Mouse (Mus musculus) cerebellum, postnatal 10 days (tissue): ENCODE data around the gene Snx8.

Experiments
- DNase-seq, 2 experiments: peaks; one replicate each; pipeline ENCODE4 v3.0.0; 2021; ENCODE audit warnings: mixed read lengths in 2 of 2

Gene Snx8

DNA sequence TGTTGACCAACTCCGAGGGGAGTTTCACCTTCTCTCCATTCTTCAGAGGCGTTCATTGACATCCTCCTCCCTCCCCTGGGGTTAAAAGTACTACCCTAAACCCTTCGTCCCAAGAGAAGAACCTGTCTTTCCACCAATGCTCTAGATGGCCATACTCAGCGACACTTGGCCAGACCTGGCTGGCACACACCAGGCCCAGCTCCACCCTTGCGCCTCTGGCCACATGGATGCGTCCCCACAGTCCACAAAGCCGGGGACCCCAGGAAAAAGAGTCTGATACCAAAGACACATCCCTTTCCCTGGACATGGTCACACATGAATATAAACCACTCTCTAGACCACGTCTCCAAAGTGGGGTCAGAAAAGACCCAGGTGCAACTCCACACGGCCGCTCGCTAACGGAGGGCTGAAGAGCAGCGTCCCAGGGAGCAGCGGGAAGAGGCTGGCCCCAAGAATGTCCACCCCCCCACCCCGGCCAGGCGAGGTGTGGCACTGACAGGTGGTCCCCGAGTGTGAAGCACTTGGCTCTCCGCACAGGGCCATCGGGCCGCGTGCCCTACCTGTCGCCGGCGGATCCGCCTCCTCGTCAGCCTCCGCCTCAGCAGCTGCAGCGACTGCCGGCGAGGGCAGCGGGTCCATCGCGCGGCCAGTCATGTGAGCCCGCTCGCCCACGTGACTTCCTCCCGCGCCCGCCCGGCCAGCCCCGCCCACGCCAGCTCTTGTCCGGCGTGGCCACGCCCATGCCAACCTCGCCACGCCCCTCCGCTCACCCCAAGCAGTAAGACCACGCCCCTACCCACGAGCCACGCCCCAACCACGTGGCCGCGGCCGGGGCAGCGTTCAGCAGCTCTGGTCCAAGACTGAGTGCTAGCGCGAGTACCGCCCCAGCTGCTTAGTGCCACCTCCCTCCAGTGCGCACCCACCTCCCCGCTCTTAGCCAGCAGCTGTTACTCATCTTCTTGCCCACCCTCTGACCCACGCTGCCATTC, at the start of gene Snx8:
Gene Snx8 (minus strand): TSS at position 675 of the 989 bp plus-strand sequence.
- DNase-seq = peak; percentile 97 to 98

DNA sequence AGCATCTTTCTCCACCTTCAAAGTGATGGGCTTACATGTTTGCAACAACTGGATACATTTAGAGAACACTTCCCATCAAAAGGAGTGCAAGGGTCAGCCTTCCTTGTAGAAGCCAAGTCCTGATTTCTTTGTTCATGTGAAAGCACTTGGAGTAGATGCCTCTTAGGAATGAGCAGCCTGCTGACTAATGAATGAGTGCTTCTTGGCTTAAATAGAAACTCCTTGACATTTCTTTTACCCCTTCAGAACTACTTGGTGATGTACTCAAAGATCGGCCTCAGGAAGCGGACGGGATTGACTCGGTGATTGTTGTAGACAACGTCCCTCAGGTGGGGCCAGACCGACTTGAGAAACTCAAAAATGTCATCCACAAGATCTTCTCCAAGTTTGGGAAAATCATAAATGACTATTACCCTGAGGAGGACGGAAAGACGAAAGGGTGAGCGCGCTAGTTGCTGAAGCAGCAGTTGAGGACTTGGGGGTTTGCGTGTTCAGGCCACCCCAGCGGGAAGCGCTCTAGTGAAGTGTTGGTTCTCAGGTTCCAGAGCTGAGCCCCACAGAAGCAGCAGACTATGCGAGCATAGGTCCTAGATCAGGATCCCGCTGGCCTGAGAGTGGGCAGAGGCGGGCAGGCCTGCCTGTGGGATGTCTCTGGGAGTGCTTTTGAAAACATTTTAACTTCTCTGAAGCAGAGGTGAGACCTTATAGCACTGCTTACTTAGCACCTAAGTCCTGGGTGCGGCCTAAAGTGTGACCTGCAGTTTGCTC, 36.1 kb upstream of the Snx8 start:
- DNase-seq = no peak

DNA sequence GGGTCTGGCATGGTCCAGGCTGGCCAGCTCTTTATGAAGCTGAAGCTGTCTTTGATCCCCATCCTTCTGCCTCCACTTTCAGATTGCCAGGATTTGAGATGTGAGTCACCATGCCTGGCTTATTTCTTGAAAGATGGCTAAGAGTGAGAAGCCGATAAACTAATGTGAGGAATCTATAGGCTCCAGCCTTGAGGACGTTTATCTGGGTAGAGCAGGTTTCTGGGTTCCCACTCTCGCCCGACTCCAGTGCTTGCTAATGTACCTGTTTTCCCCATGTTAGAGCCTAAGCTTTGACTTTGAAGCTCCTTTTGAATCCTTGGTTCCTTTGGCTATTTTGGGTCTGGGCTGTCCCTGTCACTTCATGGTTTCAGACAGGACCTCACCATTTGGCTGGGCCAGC, 31.6 kb upstream of the Snx8 start:
- no peak for DNase-seq

DNA sequence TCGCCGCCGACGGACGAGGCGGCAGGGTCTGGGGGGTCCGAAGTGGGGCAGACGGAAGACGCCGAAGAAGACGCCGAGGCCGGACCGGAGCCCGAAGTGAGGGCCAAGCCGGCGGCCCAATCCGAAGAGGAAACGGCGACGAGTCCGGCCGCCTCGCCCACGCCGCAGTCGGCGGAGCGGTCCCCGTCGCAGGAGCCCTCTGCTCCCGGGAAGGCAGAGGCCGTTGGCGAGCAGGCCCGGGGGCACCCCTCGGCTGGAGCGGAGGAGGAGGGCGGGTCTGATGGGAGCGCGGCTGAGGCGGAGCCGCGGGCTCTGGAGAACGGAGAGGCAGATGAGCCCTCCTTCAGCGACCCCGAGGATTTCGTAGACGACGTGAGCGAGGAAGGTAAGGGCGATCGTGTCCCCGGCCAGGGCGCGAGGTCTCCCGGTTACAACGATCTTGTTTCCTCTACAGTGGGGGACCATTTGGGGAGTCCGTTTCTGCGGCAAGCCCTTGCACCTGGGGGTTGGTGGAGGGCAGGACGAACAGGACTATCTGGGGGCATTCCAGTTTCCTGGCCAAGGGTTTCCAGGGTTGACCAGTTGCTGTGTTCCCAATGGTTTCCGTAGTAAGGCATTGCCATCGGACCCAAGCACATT, 30.5 kb upstream of the Snx8 start:
- DNase-seq = no peak

DNA sequence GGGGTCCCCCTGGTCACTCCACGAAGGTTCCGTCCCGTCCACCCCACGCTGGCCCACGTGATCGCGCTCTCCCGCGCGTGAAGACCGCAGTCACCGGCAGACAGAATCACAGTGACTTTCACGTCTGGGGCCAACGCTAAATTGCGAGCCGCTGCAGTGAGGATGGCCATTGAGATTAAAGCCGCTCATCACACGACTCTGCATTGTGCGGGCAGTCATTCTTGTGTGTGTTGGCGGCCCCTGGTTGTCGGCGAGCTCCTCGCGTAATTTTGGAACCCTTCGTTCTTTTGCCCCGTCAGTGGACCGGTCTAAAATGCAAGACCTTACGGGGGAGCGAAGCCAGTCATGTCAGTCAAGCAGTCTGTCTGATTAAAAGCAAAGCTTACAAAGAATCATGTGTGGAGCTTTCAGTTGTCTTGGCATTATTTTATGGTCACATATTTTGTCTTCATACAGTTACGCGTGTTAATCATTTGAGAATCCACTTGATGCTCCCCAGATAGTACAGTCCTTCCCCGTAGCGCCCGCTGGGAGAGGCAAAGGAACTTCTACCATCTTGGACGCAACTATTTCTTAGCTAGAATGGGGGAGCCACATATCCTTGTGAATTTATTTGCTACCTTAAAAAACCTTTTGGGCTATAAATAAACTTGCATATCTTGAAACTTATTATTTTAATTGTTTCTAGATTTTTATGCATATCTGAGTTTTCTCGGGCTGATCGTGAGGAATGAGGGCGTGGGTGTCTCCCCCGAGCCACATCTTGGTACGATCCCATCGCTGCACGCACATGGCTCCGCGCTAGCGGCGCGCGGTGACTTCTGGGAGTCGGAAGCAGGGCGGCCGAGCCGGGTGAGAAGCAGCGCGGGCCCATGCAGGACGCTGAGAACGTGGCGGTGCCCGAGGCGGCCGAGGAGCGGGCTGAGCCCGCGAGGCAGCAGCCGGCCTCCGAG, 29.7 kb upstream of the Snx8 start, which contains the start of gene Eif3b:
Gene Eif3b (plus strand): TSS at position 840 of the 953 bp plus-strand sequence.
- DNase-seq = peak; percentile 92 to 94

DNA sequence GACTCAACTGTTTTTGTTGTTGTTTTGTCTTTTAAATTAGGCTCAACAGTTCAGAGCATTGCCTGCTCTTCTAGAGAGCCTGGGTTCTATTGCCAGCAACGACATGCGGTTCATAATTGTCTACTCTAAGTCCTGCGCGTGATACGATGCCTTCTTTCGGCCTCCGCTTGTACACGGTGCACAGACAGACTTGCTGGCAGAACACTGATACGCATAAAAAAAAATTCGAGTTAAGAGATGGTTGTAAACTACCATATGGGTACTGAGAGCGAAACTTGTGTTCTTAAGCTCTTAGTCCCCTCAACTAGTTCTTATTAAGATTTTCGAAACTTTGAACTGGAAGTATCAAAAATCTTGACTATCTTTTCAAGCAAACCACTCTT, 29.0 kb upstream of the Snx8 start:
- peak in 1 of 2 experiments; percentile 22 for DNase-seq

DNA sequence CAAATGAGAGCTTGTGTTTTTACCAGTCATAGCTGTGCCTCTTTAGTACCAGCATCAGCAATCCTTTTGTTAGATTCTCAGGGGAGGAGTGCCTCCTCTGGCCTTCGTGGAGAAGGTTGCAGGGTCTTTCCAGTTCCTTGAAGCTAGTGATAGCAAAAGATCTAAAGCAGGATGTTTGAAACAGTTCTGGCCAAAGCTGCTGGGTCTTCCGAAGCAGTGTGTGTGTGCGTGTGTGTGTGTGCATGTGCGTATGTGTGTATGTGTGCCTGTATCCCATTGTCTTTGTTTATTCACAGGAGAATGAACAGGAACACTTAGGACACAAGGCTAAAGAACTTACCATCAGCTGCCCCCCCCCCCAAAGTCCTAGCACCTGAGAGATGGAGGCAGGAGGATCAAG, 25.6 kb upstream of the Snx8 start:
- DNase-seq = no peak

DNA sequence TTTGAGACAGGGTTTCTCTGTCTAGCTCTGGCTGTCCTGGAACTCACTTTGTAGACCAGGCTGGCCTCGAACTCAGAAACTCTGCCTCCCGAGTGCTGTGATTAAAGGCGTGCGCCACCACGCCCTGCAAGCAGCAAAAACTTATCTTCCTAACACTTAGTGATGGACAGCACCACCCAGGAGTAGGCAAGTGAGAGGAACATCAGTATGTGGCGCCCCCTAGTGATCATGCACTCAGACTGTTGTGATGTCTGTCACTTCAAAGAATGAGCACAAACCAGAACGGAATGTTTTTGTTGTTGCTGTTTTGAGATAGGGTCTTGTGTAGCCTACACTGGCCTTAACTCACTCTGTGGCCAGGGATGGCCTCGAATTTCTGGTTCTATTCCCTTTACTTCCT, 22.3 kb upstream of the Snx8 start:
- peak; percentile 72 to 76 for DNase-seq

DNA sequence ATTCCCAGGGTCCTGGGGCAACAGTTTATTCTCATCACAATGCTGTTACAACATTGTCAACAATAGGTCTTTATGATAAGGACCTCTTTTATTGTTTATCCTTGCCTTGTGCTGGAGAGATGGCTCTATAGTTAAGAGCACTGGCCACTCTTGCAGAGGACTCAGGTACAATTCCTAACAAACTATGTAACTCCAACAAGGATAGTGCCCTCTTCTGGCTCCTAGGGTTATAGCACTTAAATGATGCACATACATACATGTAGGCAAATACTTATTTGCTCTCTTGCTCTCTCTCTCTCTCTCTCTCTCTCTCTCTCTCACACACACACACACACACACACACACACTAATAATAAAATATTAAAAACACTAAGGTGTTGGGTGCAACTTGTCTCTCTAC, 19.7 kb upstream of the Snx8 start:
- DNase-seq = no peak

DNA sequence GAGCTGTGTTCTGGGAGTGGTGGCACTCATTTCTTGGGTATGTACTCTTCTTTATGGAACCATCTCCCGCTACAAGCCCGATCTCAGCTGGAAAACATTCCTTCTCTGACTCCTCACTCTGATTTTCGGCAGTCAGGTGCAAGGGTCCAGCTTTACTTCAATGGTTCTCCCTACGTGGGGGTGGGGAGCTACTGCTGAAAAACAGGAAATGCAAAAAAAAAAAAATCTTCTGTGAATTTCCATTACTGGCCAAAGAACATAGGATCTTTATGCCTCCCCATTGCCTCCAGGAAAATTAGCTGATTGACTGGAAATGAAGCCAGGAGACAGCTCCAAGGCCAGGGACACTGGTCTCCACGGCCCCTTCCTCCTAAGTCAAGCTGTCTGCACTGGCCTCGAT, 17.6 kb upstream of the Snx8 start:
- peak in 1 of 2 experiments; percentile 18 for DNase-seq

DNA sequence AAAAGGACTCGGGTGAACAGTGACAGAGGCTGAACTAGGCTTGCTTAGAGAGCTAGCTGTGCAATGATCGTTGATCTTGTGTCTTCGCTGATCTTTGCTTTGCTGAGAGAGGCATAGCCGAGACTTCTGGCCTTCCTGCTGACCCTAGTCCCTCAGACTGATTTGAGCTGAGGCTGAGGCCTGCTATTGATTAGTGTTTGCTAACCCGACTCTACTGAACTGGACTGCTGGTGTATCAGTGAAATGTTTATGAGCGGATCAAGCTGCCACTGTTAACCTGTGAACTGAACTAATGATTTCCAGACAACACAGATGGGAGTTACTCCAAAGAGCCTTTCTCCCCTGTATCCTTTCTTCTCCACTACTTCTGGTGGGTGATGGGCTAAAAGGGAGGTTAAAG, 16.1 kb upstream of the Snx8 start:
- DNase-seq = no peak

DNA sequence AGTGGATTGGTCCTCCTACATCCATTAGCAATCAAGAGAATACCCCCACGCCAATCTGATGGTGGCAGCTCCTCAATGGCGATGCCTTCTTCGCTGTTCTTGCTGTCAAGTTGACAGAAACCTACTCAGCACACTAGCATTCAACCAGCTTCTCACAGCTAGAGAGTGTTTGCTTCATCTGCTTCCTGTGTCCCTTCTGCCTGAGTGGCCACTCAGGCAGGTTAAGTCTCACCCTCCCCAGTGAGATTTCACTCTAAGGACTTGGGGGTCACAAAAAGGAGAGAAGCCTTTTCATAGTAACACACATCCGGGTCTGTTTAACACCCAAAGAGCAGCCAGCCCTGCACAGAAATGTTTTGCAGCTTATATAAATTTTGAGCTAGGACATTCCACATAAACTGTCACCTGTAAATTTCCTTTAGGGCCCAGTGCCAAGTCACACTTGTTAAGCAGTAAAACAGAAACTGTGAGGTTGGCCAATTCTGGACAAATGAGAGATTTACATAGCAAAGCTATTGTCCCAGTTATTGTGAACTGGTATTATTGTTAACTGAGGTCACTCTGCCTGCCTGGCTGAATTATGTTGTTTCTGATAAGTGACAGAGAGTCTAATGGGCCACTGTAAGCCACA, 13.7 kb upstream of the Snx8 start:
- no peak for DNase-seq

DNA sequence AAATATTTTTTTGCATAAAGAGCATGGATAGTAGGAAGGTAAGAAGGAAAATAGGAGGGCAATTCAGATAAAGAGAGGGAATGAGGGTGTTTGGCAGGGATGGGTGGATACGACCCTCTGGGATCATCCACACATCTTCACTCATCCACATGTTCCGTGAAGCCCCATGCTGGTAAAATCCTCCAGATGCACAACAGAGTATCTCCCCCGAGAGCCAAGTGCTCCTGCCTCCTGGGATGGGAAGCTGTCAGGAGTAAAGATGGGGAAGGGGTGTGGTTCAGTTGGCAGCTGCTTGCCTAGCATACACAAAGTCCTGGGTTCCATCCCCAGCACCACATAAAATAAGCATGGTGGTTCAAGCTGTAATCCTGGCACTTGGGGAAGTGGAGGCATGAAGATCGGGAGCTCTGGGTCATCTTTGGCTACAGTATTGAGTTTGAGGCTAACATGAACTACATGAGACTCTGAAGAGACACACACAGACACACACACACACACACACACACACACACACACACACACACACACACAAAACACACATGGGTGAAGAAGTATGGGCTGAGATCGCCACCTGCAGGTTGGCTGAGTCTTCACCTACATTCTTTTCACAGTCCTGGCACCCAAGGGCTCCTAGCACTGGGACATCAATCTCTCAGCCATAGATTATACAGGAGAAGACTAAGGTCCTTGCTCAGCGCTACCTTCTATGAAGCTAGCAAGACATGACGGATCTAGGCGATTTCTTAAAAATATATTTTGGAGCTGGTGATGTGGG, 7.3 kb upstream of the Snx8 start:
- peak in 1 of 2 experiments; percentile 32 for DNase-seq

DNA sequence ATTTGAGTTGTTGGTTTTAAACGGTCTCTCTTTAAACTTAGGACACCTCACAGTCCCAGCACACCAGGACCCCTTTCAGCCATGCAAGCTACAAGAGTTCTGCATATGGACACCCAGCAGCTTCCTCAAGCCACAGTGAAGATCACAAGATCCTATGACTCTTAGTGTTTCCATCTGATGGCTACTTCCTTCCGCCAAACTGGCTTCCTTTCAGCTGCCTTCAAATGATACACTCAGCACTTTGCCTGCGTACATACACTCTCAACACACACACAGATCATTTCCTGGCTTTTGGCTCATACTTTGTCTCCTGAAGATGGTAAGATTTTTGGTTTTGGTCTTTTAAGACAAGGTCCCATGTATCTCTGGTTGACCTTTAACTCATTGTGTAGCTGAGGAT, 3.6 kb upstream of the Snx8 start:
- no peak for DNase-seq

DNA sequence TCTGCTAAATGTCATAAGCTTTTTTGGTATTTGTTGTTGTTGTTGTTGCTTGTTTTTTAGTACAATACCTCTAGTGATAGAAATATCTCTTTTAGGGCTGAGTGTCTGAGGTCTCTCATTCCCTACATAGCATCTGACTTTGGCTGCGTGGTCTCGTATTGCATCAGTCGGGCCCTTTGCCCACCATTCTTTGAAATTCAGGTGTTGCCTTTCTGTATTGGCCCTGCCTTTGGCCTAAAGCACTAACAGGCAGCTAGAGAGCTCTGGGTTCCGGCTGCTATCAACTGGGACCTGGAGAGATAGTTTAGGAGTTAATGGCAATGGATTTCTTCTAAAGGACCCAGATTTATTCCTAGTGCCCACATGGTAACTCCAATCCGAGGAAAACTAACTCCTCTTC, 2.9 kb upstream of the Snx8 start:
- DNase-seq = no peak

DNA sequence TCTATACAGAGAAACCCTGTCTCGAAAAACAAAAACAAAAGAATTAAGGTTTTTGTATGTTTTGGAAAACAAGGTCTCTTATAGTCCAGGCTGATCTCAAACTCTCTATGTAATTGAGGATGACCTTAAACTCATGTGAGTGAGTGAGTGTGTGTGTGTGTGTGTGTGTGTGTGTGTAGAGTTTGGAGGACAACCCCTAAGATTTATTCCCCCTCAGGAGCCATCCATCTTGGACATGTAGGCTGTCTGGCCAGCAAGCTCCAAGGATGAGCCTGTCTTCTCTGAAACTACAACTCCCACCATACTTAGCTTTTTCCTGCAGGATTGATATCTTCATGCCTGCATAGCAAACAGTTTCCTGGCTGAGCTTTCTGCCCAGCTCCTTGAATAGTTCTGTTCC, 2.4 kb upstream of the Snx8 start:
- DNase-seq = no peak

DNA sequence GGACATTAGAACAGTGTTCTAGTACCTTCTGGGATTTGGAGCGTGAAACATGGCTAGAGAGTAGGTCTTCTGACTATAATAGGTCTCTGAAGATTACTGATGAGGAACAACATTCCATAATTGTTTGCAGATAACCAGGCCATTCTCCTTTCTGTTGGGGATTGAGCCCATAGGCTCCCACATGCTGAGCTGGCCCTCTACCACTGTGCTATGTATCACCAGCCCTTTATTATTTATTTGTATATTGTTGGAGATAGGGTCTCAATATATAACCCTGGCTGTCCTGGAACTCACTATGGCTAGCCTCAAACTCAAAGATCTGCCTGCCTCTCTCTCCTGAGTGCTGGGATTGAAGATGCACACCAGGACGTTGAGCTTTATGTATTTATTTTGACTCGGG, 585 bp upstream of the Snx8 start:
- DNase-seq = no peak

DNA sequence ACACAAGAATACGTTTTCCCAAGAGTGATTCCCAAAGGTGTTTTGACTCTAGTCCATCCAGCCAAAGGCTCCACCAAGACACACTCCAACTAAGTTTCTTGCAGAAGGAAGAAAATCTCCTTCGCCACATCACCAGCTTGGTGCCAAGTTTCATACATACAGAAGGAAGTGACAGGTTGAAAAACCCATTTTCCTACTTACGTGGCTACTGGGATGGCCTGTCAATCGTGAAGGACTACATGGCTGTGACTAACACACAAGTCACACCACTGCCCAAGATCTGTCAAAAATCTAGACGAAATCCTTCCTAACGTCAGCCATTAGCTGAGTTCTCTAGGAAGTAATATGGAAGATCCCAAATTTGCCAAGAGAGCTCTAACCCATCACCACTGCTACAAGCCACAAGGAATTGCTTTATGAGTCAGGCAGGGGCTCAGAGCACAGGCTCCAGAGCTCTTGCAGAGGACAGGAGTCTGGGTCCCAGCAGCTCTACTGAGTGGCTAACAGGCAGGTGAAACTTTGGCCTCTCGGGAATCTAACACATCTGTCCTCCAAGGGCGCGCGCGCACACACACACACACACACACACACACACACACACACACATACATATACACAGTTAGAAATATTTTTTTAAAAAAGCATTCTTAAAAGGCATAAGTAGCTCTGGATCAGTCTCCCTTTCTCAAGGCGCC, 1.1 kb downstream of the Snx8 start:
- DNase-seq = no peak

DNA sequence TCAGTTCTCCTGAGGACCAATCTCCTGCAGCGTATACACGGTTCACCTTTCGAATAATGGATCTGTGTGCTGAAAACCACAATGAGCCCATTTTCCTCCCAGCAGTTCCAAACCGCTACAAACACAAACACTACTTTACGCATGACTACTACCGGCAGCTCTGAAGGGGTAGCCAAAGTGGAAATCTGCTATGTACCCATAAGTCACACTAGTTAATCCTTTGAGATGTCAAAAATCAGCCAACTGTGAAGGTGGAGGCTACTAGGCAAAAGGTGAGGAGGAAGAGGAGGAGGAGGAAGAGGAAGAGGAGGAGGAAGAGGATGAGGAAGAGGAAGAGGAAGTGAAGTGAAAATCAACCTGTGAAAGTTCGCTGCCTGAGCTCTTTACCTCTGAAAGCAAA, 1.8 kb downstream of the Snx8 start:
- no peak for DNase-seq

DNA sequence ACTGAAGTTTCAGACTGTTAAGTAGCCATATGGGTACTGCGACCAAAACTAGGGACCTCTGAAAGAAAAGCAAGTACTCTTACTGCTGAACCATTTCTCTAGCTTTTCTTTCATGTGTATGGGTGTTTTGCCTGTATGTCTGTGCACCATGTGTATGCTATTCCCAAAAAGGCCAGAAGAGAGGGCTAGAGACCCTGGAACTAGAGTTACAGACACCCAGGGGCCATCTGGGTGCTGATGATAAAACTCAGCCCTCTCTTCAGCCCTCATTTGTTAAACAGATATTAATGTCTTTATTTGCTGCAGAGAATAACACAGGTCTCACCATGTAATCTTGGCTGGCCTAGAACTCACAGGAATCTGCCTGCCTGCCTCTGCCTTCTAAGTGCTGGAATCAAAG, 4.6 kb downstream of the Snx8 start:
- no peak for DNase-seq
